Mouse (Mus musculus) adrenal gland, adult 18-20 months (tissue): ENCODE data around the gene Ssh1. TPM values are rescaled to one million over a fixed set of nuclear protein-coding genes. Genes with fewer than 3 reads are reported as not detected.
A peak's percentile ranks its signal among the peaks of the same experiment; 100 is the strongest.

Source experiments
- DNase-seq, 2 experiments: peaks; one replicate each; pipeline ENCODE4 v3.0.0; 2021 to 2022; ENCODE audit warnings: low spot score in 2 of 2
- total RNA-seq, 2 experiments: library from RNA; stranded (reverse); gene quantifications; 1 replicate in 1 of 2; 2 replicates in 1 of 2; pipeline ENCODE4 v1.2.3; 2021

Gene Ssh1
- total RNA-seq, 2 experiments from 2014 or later: 15.0 to 15.5 TPM

DNA sequence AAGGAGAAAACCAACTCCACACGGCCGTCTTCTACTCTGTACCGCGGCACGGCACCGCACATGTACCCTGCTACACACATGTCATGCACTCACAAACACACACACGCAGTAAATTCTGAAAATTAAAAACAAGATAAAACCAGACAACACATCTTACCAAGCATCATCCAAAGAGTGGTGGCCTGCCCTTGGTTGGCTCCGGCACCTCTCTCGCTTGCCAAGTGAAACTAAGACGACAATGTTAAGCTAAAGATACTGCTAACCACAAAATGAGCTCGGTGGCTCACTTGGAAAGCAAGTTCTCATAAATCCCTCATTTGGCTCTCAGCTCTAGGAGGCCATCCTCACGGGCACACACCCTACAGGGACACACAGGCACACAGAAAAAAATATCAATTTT is 94.2 kb downstream of the Ssh1 start:
- no peak for DNase-seq

DNA sequence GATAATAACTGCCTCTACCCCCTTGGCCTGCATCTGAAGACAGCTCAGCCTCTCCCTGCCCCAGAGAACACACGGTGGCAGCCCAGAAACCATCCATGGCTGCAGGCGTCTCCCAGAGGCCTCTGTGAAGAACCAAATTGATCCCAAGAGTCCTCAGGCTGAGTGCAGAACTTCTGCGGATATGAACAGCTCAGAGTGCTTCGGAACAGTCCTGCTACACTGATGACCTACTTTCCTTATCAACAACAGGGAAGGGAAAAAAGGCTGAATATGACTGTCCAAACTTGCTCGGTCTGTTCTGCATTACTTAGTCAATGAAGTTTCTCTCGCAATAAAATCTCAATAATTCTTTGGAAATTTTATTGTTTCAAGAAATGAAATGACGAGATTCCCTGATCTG is 101.7 kb downstream of the Ssh1 start:
- DNase-seq: no peak

DNA sequence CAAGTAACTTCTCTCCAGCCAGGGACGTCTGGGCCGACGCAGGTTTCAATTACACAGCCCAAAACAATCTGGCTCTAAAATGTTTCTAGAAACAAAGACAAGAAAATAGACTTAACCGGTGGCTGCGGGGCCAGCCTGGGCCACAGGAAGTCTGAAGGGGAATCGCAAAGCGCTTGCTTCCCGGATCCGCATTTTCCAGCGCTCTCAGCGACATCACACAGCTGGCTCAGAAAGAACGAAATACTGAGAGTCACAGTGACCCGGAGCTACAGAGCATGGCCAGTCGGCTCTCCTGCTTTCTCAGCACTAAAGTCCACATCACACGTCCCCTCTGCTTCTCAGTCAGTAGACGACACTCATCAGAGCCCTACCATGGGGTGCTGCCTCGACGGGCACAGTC is 102.8 kb downstream of the Ssh1 start:
- DNase-seq: no peak

DNA sequence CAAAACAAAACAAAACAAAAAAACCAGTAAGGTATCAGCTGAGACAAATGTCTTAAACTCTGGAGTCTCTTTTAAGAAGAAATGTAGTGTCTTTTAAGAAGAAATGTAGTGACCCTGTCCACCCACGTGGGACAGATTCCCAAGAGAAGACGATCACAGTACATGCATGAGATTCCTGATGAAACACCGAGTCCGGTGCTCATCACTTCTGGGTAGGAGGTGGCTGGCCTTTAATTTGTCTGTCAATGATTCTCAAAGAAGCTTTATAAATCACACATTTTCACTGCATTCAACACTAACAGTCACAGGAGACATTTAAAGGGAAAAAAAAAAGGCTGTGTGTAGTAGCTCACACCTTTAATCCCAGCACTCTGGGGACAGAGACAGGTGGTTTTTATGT is 103.8 kb downstream of the Ssh1 start:
- DNase-seq: no peak

DNA sequence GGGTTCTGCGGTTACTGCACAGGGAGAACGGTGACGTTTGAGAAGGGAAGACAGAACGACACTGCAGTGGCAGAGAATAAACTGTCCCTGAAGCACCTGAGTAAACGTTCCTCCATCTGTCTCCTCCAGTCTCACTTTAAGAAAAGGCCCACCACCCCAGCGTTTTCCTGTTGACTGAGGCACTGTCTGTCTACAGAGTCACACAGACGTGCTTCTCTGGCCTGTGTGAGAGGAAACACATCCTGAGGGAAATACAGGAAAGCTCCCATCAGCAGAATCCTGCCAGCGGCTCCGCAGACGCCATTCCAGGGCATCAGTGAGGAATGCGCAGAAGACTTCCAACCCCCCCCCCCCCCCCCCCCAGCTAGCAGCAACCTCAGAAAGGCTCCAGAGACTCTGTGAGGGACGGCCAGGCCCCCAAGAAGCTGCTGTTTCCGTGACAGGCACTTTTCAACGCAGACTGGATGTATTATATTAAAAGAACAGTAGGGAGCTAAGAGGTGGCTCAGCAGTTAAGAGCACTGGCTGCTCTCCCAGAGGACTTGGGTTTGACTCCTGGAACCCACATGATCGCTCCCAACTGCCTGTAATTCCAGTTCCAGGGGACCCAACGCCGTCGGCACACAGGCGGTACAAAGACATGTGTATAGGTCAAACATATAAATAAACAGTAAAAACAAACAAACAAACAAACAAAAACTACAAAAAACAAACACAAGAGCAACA is 104.3 kb downstream of the Ssh1 start:
- no peak for DNase-seq

DNA sequence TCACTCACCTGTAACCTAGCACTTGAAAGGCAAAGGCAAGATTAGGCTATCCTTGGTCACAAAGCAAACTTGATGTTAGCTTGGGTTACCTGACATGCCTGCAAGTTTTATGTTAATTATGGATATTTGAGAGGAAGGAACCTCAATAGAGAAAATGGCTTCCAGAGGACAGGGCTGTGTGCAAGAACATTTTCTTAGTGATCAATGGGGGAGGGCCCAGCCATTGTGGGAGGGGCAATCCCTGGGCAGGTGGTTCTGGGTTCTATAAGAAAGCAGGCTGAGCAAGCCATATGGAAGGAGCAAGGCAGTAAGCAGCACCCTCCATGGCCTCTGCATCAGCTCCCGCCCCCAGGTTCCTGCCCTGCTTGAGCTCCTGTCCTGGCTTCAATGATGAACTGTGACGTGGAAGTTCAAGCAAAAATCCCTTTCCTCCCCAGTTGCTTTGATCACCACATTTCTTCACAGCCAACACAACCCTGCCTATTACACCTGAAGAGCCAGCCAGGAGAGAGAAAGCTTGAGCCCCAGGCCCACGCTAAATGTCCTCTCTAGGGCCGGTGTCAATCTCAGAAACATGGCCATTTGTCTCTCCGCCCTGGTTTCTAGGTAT is 105.4 kb downstream of the Ssh1 start:
- DNase-seq: no peak

DNA sequence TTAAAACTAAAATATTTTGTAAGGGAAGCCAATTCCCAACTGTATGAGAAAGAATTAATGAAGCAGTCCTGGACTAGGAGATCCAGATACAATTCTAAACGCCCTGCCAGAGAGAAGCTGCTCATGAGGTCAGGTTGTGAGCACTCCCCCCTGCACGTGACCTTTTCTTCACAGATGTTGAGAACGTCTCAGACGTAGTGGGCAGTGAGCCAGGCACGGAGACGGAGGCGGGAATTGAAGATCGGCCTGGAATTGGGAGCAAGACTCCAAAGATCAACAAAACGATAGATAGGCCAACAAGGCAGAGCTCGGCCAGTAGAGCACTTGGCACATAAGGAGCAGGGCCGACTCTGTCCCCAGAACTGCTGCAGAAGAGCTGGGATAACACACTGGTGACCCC is 106.6 kb downstream of the Ssh1 start:
- DNase-seq: peak in 1 of 2 experiments; percentile 52

Other genes with a start within 250 kb of the Ssh1 start
- gene Sart3, start 221.4 kb downstream of the Ssh1 start, total RNA-seq: 10 to 100 TPM; 28.4 to 33.7 TPM
- 1,000 to 10,000 TPM in 1 of 2 experiments, 100 to 1,000 TPM in 1; 455 to 1,089 TPM for gene Iscu, start 221.1 kb downstream of the Ssh1 start, total RNA-seq
- gene Tmem119, start 193.4 kb downstream of the Ssh1 start, total RNA-seq: 10 to 100 TPM in 1 of 2 experiments, 1 to 10 TPM in 1; 6.8 to 12.3 TPM
- gene Selplg, start 161.2 kb downstream of the Ssh1 start, total RNA-seq: 10 to 100 TPM in 1 of 2 experiments, 1 to 10 TPM in 1; 4.5 to 10.0 TPM
- 10 to 100 TPM; 43.9 to 56.3 TPM for gene Coro1c, start 85.1 kb downstream of the Ssh1 start, total RNA-seq
- under 1 TPM in 1 of 2 experiments, not detected in 1; 0.20 TPM for gene Dao, start 9.8 kb upstream of the Ssh1 start, total RNA-seq
- 10 to 100 TPM; 29.5 to 31.2 TPM for gene Usp30, start 71.6 kb upstream of the Ssh1 start, total RNA-seq
- 1 to 10 TPM; 2.9 TPM for gene Svop, start 97.7 kb upstream of the Ssh1 start, total RNA-seq
- 1 to 10 TPM; 6.3 to 8.1 TPM for gene Alkbh2, start 134.3 kb upstream of the Ssh1 start, total RNA-seq
- gene Ung, start 136.5 kb upstream of the Ssh1 start, total RNA-seq: 1 to 10 TPM; 2.8 to 4.1 TPM
- 100 to 1,000 TPM; 130 to 232 TPM for gene Acacb, start 152.6 kb upstream of the Ssh1 start, total RNA-seq